ENCODE assay signal across 21 mouse cellular contexts in the genomic region with DNA sequence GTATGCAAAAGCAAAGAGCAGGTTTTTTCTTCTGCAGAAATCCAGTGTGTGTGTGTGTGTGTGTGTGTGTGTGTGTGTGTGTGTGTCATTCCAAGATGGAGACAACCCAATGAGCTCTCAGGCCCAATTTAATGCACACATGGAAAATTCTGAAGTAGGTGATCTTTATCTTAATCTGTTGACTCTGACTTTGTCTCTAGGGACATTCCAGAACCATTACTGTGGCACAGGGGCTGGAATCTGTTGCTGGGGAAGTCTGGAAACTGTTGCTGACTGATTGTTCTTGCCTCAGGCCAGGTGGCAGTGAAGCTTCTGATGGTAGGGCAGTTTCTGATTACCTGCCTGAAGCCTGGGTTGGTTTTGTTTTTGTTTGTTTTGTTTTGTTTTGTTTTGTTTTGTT.
DNase-seq lines count a peak whose midpoint lies in the region; ATAC-seq and TF ChIP-seq lines count a peak whose summit lies in the region.
"Had no signal": no experiment of that assay in that cellular context is flagged by ENCODE, and none has a peak within 500 bp of the region (broad histone marks: within the 10 kb centered on the region; RNA-seq: fewer than 3 reads in every experiment).

No protein-coding gene starts in this region.

- ATAC-seq in embryonic facial prominence, embryonic 11.5 days (replicated peaks; ENCODE audit: insufficient number of reproducible peaks, low FRiP score, low TSS enrichment, low read depth), result no peak
- ATAC-seq: CD4-positive, CD25-positive, alpha-beta regulatory T cell, adult 4 months; forebrain, embryonic 13.5 days; forebrain, postnatal 0 days; intestine, embryonic 16.5 days had no signal

- no peak for TF ChIP-seq POLR2A in ES-Bruce4 (IDR thresholded peaks at IDR 0.05; ENCODE audit: insufficient read depth, low read length)

- H3K9ac ChIP-seq in ES-Bruce4 (ENCODE audit: low read depth, poor library complexity, severe bottlenecking), result no peak overlapping the region
- no peak overlapping the region for H3K9ac ChIP-seq in embryonic facial prominence, embryonic 11.5 days (replicated peaks; ENCODE audit: low read length)
- H3K9ac ChIP-seq: embryonic facial prominence, embryonic 12.5 days; forebrain, embryonic 13.5 days; forebrain, postnatal 0 days; heart, embryonic 12.5 days; hindbrain, embryonic 15.5 days had no signal

- H3K36me3 ChIP-seq in ES-Bruce4 (ENCODE audit: control insufficient read depth, insufficient read depth, low read length, poor library complexity, severe bottlenecking), result no peaks in the 10 kb centered on the region
- no peaks in the 10 kb centered on the region for H3K36me3 ChIP-seq in embryonic facial prominence, embryonic 11.5 days (replicated peaks; ENCODE audit: control insufficient read depth, insufficient read depth, low read depth, low read length)
- H3K36me3 ChIP-seq: embryonic facial prominence, embryonic 12.5 days; heart, embryonic 12.5 days; hindbrain, embryonic 10.5 days; hindbrain, embryonic 15.5 days had no signal

- no peaks in the 10 kb centered on the region for H3K4me1 ChIP-seq in ES-Bruce4 (ENCODE audit: control insufficient read depth, insufficient read depth, low read length)
- no peaks in the 10 kb centered on the region for H3K4me1 ChIP-seq in embryonic facial prominence, embryonic 11.5 days (ENCODE audit: control insufficient read depth, insufficient read depth, low read length)
- H3K4me1 ChIP-seq: embryonic facial prominence, embryonic 12.5 days; forebrain, embryonic 13.5 days; heart, embryonic 12.5 days; hindbrain, embryonic 10.5 days; hindbrain, embryonic 15.5 days had no signal

- no peak overlapping the region for H3K4me3 ChIP-seq in ES-Bruce4 (ENCODE audit: low read depth, low read length)
- no peak overlapping the region for H3K4me3 ChIP-seq in embryonic facial prominence, embryonic 11.5 days (ENCODE audit: low read depth, low read length)
- H3K4me3 ChIP-seq: embryonic facial prominence, embryonic 12.5 days; forebrain, embryonic 13.5 days; gastrocnemius, adult 2 months; heart, embryonic 12.5 days; hindbrain, embryonic 10.5 days; hindbrain, embryonic 15.5 days had no signal

- H3K9me3 ChIP-seq in ES-Bruce4 (replicated peaks; ENCODE audit: control insufficient read depth, insufficient read depth, low read length, poor library complexity, severe bottlenecking), result no peaks in the 10 kb centered on the region; the same call in none of the 2 replicates
- no peaks in the 10 kb centered on the region for H3K9me3 ChIP-seq in embryonic facial prominence, embryonic 11.5 days (replicated peaks; ENCODE audit: control insufficient read depth, low read length)
- H3K9me3 ChIP-seq: embryonic facial prominence, embryonic 12.5 days; forebrain, embryonic 13.5 days; heart, embryonic 12.5 days; hindbrain, embryonic 10.5 days; hindbrain, embryonic 15.5 days had no signal

- TF ChIP-seq CTCF in ES-Bruce4 (IDR thresholded peaks at IDR 0.05; ENCODE audit: low read depth, low read length), result no peak

- H3K27ac ChIP-seq in ES-Bruce4 (ENCODE audit: insufficient read depth, low read length), result no peak overlapping the region
- no peak overlapping the region for H3K27ac ChIP-seq in embryonic facial prominence, embryonic 11.5 days (replicated peaks; ENCODE audit: low read depth, low read length)
- H3K27ac ChIP-seq: embryonic facial prominence, embryonic 12.5 days; forebrain, embryonic 13.5 days; gastrocnemius, adult 2 months; hindbrain, embryonic 10.5 days; hindbrain, embryonic 15.5 days had no signal

- 0 out of 2 replicates have a peak, but pooled peaks have one; percentile 20 for TF ChIP-seq EP300 in ES-Bruce4 (IDR thresholded peaks at IDR 0.05; ENCODE audit: insufficient read depth, low read depth, low read length)

- H3K27me3 ChIP-seq in ES-Bruce4 (ENCODE audit: control insufficient read depth, insufficient read depth, low read length, poor library complexity, severe bottlenecking), result no peaks in the 10 kb centered on the region
- H3K27me3 ChIP-seq in embryonic facial prominence, embryonic 11.5 days (ENCODE audit: control insufficient read depth, insufficient read depth, low read length), result no peaks in the 10 kb centered on the region
- H3K27me3 ChIP-seq: embryonic facial prominence, embryonic 12.5 days; forebrain, embryonic 13.5 days; heart, embryonic 12.5 days; hindbrain, embryonic 15.5 days had no signal

- peak; percentile 2 for DNase-seq in NIH3T3 (ENCODE audit: low read depth)
- peak; percentile 32 for DNase-seq in embryonic facial prominence, embryonic 11.5 days (ENCODE audit: low spot score)
- no peak for DNase-seq in left cerebral cortex, adult 9 months (ENCODE audit: low spot score in 2 of 2)
- DNase-seq in spleen, postnatal 36 days (ENCODE audit: low spot score in 2 of 2), result no peak
- no peak for DNase-seq in urinary bladder, adult 18-20 months (ENCODE audit: low spot score in 2 of 2)
- DNase-seq: adrenal gland, postnatal 10 days; B cell, adult 2 months; cerebellum, adult 18-20 months; cerebellum, postnatal 10 days; forebrain, postnatal 0 days; gastrocnemius, adult 2 months; gastrocnemius, postnatal 25 days; kidney, adult 2 months had no signal

- no peak overlapping the region for H3K4me2 ChIP-seq in embryonic facial prominence, embryonic 11.5 days (ENCODE audit: low read depth, low read length)
- H3K4me2 ChIP-seq: embryonic facial prominence, embryonic 12.5 days; forebrain, embryonic 13.5 days; heart, embryonic 12.5 days; hindbrain, embryonic 15.5 days had no signal

Comparison
In these comparisons a context has a peak if more than half of its experiments do, and no peak if none do; other contexts are left out.
1. DNase-seq: peak in NIH3T3 (single experiment) and embryonic facial prominence, embryonic 11.5 days (single experiment); none in left cerebral cortex, adult 9 months (0 of 2), spleen, postnatal 36 days (0 of 2) and urinary bladder, adult 18-20 months (0 of 2).